Mouse (Mus musculus): ENCODE data around the gene Mmd.

DNA sequence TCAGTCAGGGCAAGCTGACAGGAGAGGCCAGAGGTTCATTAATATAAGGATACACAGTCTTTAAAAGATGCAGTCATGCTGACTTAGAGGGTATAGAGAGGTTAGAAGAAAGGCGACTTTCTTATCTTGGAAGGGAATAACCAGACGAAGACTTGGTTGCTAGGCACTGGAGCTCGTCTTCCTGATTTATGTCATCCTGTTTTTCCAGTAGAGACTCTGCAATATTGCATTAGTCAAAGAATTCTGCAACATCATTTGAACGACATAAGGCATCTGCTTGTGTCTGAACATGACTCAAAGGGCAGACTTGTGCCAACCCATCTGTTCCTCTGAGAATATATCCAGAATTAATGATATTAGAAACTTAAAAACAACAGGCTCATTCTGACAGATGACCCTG lies 16.6 kb upstream of the Mmd start:
- TF ChIP-seq CTCF (IDR thresholded peaks at IDR 0.05), result no peak
- no peak for TF ChIP-seq EP300 (IDR thresholded peaks at IDR 0.05; ENCODE audit: insufficient read depth, low read depth, low read length)

All from heart, adult 2 months (tissue).